Mouse (Mus musculus): ENCODE results near the gene Vti1a. TPM values are rescaled to one million over a fixed set of nuclear protein-coding genes. Genes with fewer than 3 reads are reported as not detected.

The Vti1a gene
- polyA plus RNA-seq, 1 experiment from 2014 or later: 17.9 TPM

- no peak for TF ChIP-seq CTCF (IDR thresholded peaks at IDR 0.05)
- TF ChIP-seq EP300 (IDR thresholded peaks at IDR 0.05): no peak
- Histone ChIP-seq H3K9ac (replicated peaks; ENCODE audit: low read depth) (no peak overlapping the region), H3K36me3 (ENCODE audit: insufficient read depth, low read length) (peaks cover 36% of the 10 kb centered on the region), H3K4me3 (ENCODE audit: low read depth, low read length) (no peak overlapping the region), H3K27ac (ENCODE audit: low read length) (no peak overlapping the region), H3K4me2 (replicated peaks; ENCODE audit: low read depth, low read length) (no peak overlapping the region), H3K27me3 (replicated peaks; ENCODE audit: insufficient read depth, low read length) (no peaks in the 10 kb centered on the region), H3K9me3 (ENCODE audit: low read length) (no peaks in the 10 kb centered on the region), H3K4me1 (ENCODE audit: insufficient read depth, low read depth, low read length) (no peaks in the 10 kb centered on the region)
- 94% methylated on average over 2 of the region's 2 CpGs for WGBS
- DNase-seq (ENCODE audit: low spot score) (no peak), ATAC-seq (no peak)
Observed at GRCm38 (mm10) chr19:55292210-55292850, 23.8 kb upstream of the Vti1a start.

- Histone ChIP-seq H3K27me3 (replicated peaks; ENCODE audit: insufficient read depth, low read length) (no peaks in the 10 kb centered on the region), H3K36me3 (ENCODE audit: insufficient read depth, low read length) (peaks cover 43% of the 10 kb centered on the region), H3K9ac (replicated peaks; ENCODE audit: low read depth) (no peak overlapping the region), H3K4me3 (ENCODE audit: low read depth, low read length) (no peak overlapping the region), H3K9me3 (ENCODE audit: low read length) (no peaks in the 10 kb centered on the region), H3K4me2 (replicated peaks; ENCODE audit: low read depth, low read length) (no peak overlapping the region), H3K4me1 (ENCODE audit: insufficient read depth, low read depth, low read length) (no peaks in the 10 kb centered on the region), H3K27ac (ENCODE audit: low read length) (no peak overlapping the region)
- TF ChIP-seq CTCF (IDR thresholded peaks at IDR 0.05) (no peak), EP300 (IDR thresholded peaks at IDR 0.05) (no peak)
- WGBS: 31% methylated on average over 4 of the region's 4 CpGs
- ATAC-seq (no peak), DNase-seq (ENCODE audit: low spot score) (no peak)
Observed at GRCm38 (mm10) chr19:55293175-55293574, 22.9 kb upstream of the Vti1a start.

- WGBS: 71% methylated on average over 9 of the region's 9 CpGs
- Histone ChIP-seq H3K4me3 (ENCODE audit: low read depth, low read length) (no peak overlapping the region), H3K36me3 (ENCODE audit: insufficient read depth, low read length) (peaks cover 30% of the 10 kb centered on the region), H3K4me1 (ENCODE audit: insufficient read depth, low read depth, low read length) (no peaks in the 10 kb centered on the region), H3K4me2 (replicated peaks; ENCODE audit: low read depth, low read length) (no peak overlapping the region), H3K9ac (replicated peaks; ENCODE audit: low read depth) (no peak overlapping the region), H3K27me3 (replicated peaks; ENCODE audit: insufficient read depth, low read length) (no peaks in the 10 kb centered on the region), H3K9me3 (ENCODE audit: low read length) (no peaks in the 10 kb centered on the region), H3K27ac (ENCODE audit: low read length) (no peak overlapping the region)
- DNase-seq (ENCODE audit: low spot score) (no peak), ATAC-seq (no peak)
- no peak for TF ChIP-seq EP300 (IDR thresholded peaks at IDR 0.05)
- TF ChIP-seq CTCF (IDR thresholded peaks at IDR 0.05): no peak
Observed at GRCm38 (mm10) chr19:55295075-55295474, 21.0 kb upstream of the Vti1a start.

- H3K4me1 ChIP-seq (ENCODE audit: insufficient read depth, low read depth, low read length): no peaks in the 10 kb centered on the region
- peaks cover 27% of the 10 kb centered on the region; the same call in 1 of the 2 replicates for H3K36me3 ChIP-seq (ENCODE audit: insufficient read depth, low read length)
- no peak for TF ChIP-seq CTCF (IDR thresholded peaks at IDR 0.05)
- H3K4me3 ChIP-seq (ENCODE audit: low read depth, low read length): no peak overlapping the region
- H3K9ac ChIP-seq (replicated peaks; ENCODE audit: low read depth): no peak overlapping the region
- ATAC-seq (no peak), DNase-seq (ENCODE audit: low spot score) (no peak)
- H3K9me3 ChIP-seq (ENCODE audit: low read length): no peaks in the 10 kb centered on the region
- H3K4me2 ChIP-seq (replicated peaks; ENCODE audit: low read depth, low read length): no peak overlapping the region
- no peak overlapping the region for H3K27ac ChIP-seq (ENCODE audit: low read length)
- 84% methylated on average over 3 of the region's 3 CpGs for WGBS
- no peaks in the 10 kb centered on the region for H3K27me3 ChIP-seq (replicated peaks; ENCODE audit: insufficient read depth, low read length)
Observed at GRCm38 (mm10) chr19:55295556-55295955, 20.5 kb upstream of the Vti1a start.

- TF ChIP-seq EP300 (IDR thresholded peaks at IDR 0.05): no peak
- no peak for TF ChIP-seq CTCF (IDR thresholded peaks at IDR 0.05)
- WGBS: 92% methylated on average over 2 of the region's 2 CpGs
- Histone ChIP-seq H3K27me3 (replicated peaks; ENCODE audit: insufficient read depth, low read length) (no peaks in the 10 kb centered on the region), H3K36me3 (ENCODE audit: insufficient read depth, low read length) (peaks cover 33% of the 10 kb centered on the region; the same call in 1 of the 2 replicates), H3K9ac (replicated peaks; ENCODE audit: low read depth) (no peak overlapping the region), H3K9me3 (ENCODE audit: low read length) (no peaks in the 10 kb centered on the region), H3K4me3 (ENCODE audit: low read depth, low read length) (no peak overlapping the region), H3K4me2 (replicated peaks; ENCODE audit: low read depth, low read length) (no peak overlapping the region), H3K4me1 (ENCODE audit: insufficient read depth, low read depth, low read length) (no peaks in the 10 kb centered on the region), H3K27ac (ENCODE audit: low read length) (no peak overlapping the region)
- no peak for DNase-seq (ENCODE audit: low spot score)
- no peak for ATAC-seq
Observed at GRCm38 (mm10) chr19:55296301-55296700, 19.8 kb upstream of the Vti1a start.

GRCm38 (mm10) chr19:55297489-55297888 lies 18.6 kb upstream of the Vti1a start:
- Histone ChIP-seq H3K27ac (ENCODE audit: low read length) (no peak overlapping the region), H3K4me3 (ENCODE audit: low read depth, low read length) (no peak overlapping the region), H3K4me2 (replicated peaks; ENCODE audit: low read depth, low read length) (no peak overlapping the region), H3K36me3 (ENCODE audit: insufficient read depth, low read length) (peaks cover 39% of the 10 kb centered on the region; the same call in 1 of the 2 replicates), H3K9ac (replicated peaks; ENCODE audit: low read depth) (no peak overlapping the region), H3K4me1 (ENCODE audit: insufficient read depth, low read depth, low read length) (no peaks in the 10 kb centered on the region), H3K9me3 (ENCODE audit: low read length) (no peaks in the 10 kb centered on the region), H3K27me3 (replicated peaks; ENCODE audit: insufficient read depth, low read length) (no peaks in the 10 kb centered on the region)
- TF ChIP-seq CTCF (IDR thresholded peaks at IDR 0.05): no peak
- TF ChIP-seq EP300 (IDR thresholded peaks at IDR 0.05): no peak
- DNase-seq (ENCODE audit: low spot score) (no peak), ATAC-seq (no peak)
- 95% methylated on average over 2 of the region's 2 CpGs for WGBS

Data from lung, postnatal 0 days (tissue).